Mouse (Mus musculus) kidney, adult 2 months (tissue): ENCODE results near the gene Plb1. TPM values are rescaled to one million over a fixed set of nuclear protein-coding genes. Genes with fewer than 3 reads are reported as not detected.

Source experiments
- DNase-seq: peaks from one replicate; pipeline ENCODE4 v3.0.0; 2021
- H3K27ac ChIP-seq: fragments of 200-500 bp; 2 replicates; pipeline ENCODE4 v1.5.1; 2012; ENCODE audit warnings: low read depth, low read length, control low read depth, inconsistent platforms; ENCODE audit not compliant: insufficient read depth
- H3K27me3 ChIP-seq: fragments of 200-500 bp; replicated peaks from 2 replicates; pipeline ENCODE4 v1.6.1; 2012; ENCODE audit warnings: mild to moderate bottlenecking, moderate library complexity, low read length, inconsistent platforms; ENCODE audit not compliant: control insufficient read depth, insufficient read depth
- H3K36me3 ChIP-seq: fragments of 200-500 bp; 2 replicates; pipeline ENCODE4 v1.6.1; 2012; ENCODE audit warnings: mild to moderate bottlenecking, moderate library complexity, low read length, inconsistent platforms; ENCODE audit not compliant: control insufficient read depth, insufficient read depth
- H3K4me1 ChIP-seq: fragments of 200-500 bp; 2 replicates; pipeline ENCODE4 v1.6.1; 2011; ENCODE audit warnings: low read length; ENCODE audit not compliant: control insufficient read depth, insufficient read depth
- H3K4me3 ChIP-seq: fragments of 200-500 bp; 2 replicates; pipeline ENCODE4 v1.5.1; 2011; ENCODE audit warnings: mild to moderate bottlenecking, low read depth, low read length, control low read depth; ENCODE audit not compliant: insufficient read depth
- CTCF ChIP-seq: fragments of 200-500 bp; conservative IDR thresholded peaks from 2 replicates; pipeline ENCODE4 v1.5.1; 2011; ENCODE audit warnings: low read depth, mild to moderate bottlenecking, control low read depth, low read length, moderate library complexity, mixed read lengths; ENCODE audit not compliant: insufficient read depth, insufficient read length
- POLR2A ChIP-seq: fragments of 200-500 bp; IDR thresholded peaks from one replicate; pipeline ENCODE4 v1.6.1; 2011; ENCODE audit warnings: low read depth, low read length, control low read depth
- WGBS: fragments of 180-500 bp; shearing (Covaris S2); methylation state at CpG from one replicate; pipeline ENCODE4 v1.1.7; 2018; 5-methylcytosine and 5-hydroxymethylcytosine counted together
- polyA plus RNA-seq: library from polyadenylated mRNA; depleted of rRNA; stranded (reverse); fragments of >200 nt; gene quantifications from 2 replicates; pipeline ENCODE4 v1.2.3, GENCODE M21; 2012

Plb1 gene
- polyA plus RNA-seq, 1 experiment: 0.02 TPM

DNA sequence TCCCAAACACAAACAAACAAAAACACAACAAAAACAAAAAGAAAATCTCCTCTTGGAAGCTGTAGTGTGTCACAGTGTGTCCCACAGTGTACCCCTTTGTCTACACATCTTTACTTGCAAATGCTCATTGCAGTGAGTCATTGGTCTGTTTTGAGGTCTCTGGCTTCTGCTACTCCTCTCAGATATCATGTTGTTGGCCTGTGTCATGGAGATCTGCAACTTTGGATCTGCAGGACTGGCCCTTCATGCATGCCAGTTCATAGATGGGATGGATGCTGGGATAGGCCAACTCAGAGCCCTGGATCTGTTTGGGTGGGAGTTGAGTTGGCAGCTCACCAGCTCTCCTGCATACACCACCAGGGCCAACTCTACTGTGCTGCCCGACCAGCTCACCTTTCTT lies 176.3 kb downstream of the Plb1 start:
- no peak for DNase-seq
- 39% methylated on average over 1 of the region's 1 CpGs for WGBS
- Histone ChIP-seq H3K4me1 (no peaks in the 10 kb centered on the region), H3K27ac (no peak overlapping the region; the same call in 1 of the 2 replicates), H3K36me3 (no peaks in the 10 kb centered on the region), H3K27me3 (no peaks in the 10 kb centered on the region), H3K4me3 (no peak overlapping the region)
- TF ChIP-seq POLR2A: no peak
- no peak for TF ChIP-seq CTCF

DNA sequence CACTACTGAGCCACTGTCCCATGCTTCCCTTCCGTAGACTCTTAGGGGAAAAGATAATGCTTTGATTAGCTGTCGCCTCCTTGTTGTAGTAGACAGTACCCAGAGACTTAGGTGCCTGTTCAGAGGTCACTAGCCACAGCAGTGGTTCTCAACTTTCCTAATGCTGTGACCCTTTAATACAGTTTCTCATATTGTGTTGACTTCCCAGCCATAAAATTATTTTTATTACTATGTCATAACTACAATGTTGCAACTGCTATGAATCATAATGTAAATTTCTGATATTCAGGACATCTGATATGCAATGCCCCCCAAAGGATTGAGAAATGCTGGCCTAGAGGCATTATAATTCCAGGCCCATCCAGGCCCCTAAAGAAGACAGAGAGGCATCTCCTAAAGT lies 177.2 kb downstream of the Plb1 start:
- Histone ChIP-seq H3K27ac (no peak overlapping the region), H3K36me3 (no peaks in the 10 kb centered on the region), H3K4me3 (no peak overlapping the region), H3K4me1 (no peaks in the 10 kb centered on the region), H3K27me3 (no peaks in the 10 kb centered on the region)
- no peak for TF ChIP-seq POLR2A
- TF ChIP-seq CTCF: no peak
- no peak for DNase-seq
- 79% methylated on average over 2 of the region's 2 CpGs for WGBS

DNA sequence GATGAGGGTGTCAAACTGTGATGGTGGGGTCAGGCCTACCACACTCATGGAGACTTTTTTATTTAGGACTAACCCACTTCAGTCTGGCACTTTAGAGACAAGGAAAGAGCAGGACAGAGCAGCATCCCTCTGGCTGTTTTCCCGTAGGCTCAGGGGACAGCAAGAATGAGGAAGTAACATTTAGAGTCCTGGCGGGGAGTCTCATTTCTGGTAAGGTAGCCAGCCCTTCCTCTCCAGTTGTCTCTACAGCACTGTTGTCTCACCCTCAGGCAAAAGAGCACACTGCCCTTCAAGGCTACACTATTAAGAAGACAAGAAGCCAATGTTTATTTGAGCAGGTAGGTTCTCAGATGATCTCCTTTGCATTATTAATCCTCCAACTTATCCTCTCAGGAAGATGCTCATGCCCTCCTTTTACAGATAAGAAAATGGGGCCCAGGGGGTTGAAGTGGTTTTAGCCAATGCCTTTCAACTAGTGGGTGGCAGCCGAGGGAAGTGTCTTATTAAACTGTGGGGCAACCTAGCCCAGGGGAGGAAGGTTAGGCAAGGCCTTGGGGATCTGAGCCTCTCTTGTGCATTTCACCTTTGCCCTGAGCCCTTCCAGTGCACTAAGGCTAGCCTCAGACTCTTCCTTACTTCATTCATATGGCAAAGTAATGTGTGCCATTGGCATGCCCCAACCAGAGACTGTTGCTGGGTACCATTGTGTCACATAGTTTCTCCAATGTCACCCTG lies 178.6 kb downstream of the Plb1 start:
- Histone ChIP-seq H3K4me3 (no peak overlapping the region), H3K36me3 (no peaks in the 10 kb centered on the region), H3K27ac (no peak overlapping the region), H3K4me1 (no peaks in the 10 kb centered on the region), H3K27me3 (no peaks in the 10 kb centered on the region)
- WGBS: 75% methylated on average over 3 of the region's 3 CpGs
- no peak for TF ChIP-seq CTCF
- no peak for TF ChIP-seq POLR2A
- no peak for DNase-seq

DNA sequence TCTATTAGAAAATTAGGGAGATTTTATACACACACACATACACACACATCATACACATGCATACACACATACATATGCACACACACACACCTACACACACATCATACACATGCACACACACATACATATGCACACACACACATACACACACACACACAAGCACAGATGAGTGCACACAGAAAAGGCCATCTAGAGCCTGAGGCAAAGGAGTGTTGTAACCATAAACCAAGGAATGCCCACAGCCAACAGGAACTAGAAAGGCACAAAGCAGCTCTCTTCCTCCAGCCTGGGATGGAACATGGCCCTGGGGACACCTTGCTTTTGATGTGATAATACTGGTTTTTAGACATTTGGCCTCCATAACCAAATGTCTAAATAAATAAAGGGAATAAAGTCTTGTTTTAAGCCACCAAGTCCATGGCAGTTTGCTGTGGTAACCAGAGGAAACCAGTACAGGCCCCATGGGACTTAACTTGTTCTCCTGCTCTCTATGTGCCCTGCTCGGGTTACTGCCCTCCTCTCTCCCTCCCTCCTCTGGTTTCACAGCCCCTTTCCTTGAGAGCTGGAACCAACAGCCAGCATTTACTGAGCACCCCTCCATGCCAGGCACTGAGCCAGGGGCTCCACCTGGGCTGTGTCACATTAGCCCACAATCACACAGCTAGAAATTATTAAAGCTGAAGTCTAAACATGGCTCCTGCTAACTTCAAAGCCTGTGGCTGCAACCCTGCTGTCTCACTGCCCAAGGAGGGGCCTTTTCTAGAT lies 179.9 kb downstream of the Plb1 start:
- peak; percentile 46 for DNase-seq
- Histone ChIP-seq H3K4me3 (no peak overlapping the region), H3K36me3 (no peaks in the 10 kb centered on the region), H3K4me1 (peaks cover 5% of the 10 kb centered on the region), H3K27me3 (no peaks in the 10 kb centered on the region), H3K27ac (peak overlapping the region; percentile 11; the same call in 1 of the 2 replicates)
- WGBS: 32% methylated on average over 1 of the region's 1 CpGs
- TF ChIP-seq POLR2A: no peak
- no peak for TF ChIP-seq CTCF

DNA sequence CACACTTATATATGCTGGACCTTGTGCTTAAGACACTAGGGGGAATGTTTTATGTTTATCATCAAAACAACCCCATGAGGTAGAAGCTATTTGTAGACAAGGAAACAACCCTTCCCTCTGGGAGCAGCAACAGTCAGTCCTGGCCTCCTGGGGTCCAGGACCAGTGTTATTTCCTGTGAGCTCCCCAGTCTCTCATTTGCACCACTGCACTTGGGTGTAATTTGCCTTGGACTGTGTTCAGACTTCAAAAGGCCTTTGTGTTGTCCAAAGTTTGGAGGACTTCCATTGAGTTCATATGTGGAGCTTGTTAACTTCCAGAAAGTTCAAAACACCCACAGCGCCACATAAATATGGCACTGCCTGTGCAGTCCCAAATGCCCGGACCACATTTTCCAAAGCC lies 180.6 kb downstream of the Plb1 start:
- Histone ChIP-seq H3K27ac (peak overlapping the region; percentile 11), H3K27me3 (no peaks in the 10 kb centered on the region), H3K4me3 (no peak overlapping the region), H3K4me1 (peaks cover 5% of the 10 kb centered on the region), H3K36me3 (no peaks in the 10 kb centered on the region)
- DNase-seq: peak; percentile 44
- 54% methylated on average over 2 of the region's 2 CpGs for WGBS
- no peak for TF ChIP-seq POLR2A
- TF ChIP-seq CTCF: no peak

DNA sequence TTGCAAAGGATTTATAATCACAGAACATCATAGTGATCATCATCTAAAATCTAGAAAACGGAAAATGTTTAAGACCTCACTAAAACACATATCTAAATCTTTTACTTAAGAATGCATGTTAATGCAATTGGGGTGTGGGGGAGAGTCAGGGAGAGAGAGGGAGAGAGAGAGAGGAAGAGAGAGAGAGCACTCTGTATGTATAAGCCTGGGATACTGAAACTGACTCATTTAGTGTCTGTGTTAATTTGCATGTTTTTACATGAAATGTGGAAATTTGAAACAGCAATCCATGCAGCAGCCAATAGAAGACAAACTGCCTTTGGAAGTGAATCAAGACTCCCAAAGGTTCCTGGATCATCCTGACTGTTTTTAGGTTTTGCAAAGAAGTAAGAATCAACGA lies 181.1 kb downstream of the Plb1 start:
- 65% methylated on average over 2 of the region's 2 CpGs for whole genome bisulfite sequencing
- Histone ChIP-seq H3K4me3 (no peak overlapping the region), H3K27me3 (no peaks in the 10 kb centered on the region), H3K27ac (peak overlapping the region; percentile 21; the same call in 1 of the 2 replicates), H3K4me1 (peaks cover 5% of the 10 kb centered on the region), H3K36me3 (no peaks in the 10 kb centered on the region)
- no peak for TF ChIP-seq CTCF
- no peak for TF ChIP-seq POLR2A
- no peak for DNase-seq

DNA sequence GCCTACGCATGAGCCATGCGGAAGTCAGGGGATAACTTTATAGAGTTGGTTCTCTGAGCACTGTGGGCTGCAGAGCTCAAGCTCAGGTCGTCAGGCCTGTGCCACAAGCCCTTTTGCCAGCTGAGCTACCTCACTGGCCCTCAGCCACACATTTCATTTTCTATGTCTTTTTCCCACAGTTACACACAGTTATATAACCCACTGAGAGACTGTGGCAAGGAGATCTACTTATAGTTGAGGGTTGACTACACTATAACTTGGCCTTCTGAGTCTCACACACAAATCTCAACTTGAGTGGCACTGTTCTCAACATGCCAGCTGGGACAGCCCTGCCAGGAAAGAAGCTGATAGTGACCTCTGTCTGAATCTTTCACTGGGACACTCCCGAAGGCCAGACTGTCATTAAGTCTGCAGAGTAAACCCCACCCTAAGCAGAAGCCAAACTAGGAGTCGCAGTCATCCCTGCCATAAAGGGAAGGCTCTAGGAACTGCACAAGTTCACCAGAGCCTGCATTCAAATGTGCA lies 182.0 kb downstream of the Plb1 start:
- 64% methylated on average over 5 of the region's 5 CpGs for WGBS
- no peak overlapping the region for H3K27ac ChIP-seq

More for the DNA sequence above, 182.0 kb downstream of the Plb1 start:
- peak; percentile 13 for DNase-seq
- H3K4me1 ChIP-seq: peaks cover 5% of the 10 kb centered on the region
- no peaks in the 10 kb centered on the region for H3K27me3 ChIP-seq
- TF ChIP-seq CTCF: no peak
- no peaks in the 10 kb centered on the region for H3K36me3 ChIP-seq
- no peak overlapping the region for H3K4me3 ChIP-seq
